Mouse (Mus musculus) layer of hippocampus, postnatal 14 days (tissue): Measurements from ENCODE around the gene Cpm. TPM values are rescaled to one million over a fixed set of nuclear protein-coding genes. Genes with fewer than 3 reads are reported as not detected.

Experiments used
- DNase-seq, 2 experiments: peaks; one replicate each; pipeline ENCODE4 v3.0.0; 2021 to 2022; ENCODE audit warnings: low spot score in 2 of 2, mixed read lengths in 1 of 2
- total RNA-seq, 2 experiments: library from RNA; stranded (reverse); gene quantifications; 2 replicates each; pipeline ENCODE4 v1.2.3; 2021

Gene Cpm
- total RNA-seq, 2 experiments from 2014 or later, result 7.7 to 7.8 TPM

DNA sequence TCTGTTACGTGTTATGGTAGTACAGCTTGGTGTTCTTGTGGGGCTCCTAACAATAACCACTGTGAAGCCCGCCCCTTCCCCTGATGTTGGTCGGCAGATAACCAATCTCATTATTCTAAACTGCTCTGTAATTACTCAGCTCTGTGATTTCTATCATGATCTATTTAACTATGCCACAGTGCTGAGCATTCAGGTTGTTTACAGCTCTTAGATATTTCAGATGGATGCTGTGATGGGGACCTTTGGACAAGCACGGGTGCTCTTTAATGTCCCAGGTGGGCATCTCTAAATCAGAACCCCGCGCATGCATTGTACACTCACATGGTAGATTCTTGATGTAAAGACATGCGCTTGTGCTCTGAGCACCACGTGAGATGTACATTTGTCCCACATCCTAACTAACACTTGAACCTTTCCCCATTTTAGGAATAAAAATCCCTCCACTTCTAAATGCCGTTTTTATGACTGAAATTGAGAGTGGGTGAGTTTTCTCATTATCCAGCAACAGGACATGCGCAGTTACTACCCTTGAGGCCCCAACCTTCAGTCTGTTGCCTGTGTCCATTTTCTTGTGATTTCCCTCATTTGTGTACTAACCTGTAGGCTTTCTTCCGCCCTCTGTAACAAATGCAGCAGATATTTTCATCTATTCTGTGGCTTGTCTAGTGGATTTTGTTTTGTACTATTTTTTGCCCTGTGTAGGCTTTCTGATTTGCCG, 14.6 kb downstream of the Cpm start:
- no peak for DNase-seq

DNA sequence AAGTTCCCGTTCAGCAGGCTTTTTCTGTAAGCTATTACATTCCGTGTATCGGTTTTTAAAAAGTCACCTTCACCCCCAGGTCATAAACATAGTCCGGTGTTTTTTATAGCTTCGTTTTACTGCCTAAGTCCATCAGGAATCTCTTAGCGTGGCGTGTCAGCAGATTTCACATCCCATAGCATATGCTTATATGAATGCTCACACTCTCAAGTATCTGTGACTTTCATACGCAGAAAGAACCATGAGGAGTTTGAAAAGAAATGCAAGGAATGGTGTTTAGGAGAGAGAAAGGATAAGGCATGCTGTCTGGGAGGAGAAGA, 15.1 kb downstream of the Cpm start:
- DNase-seq, result no peak

DNA sequence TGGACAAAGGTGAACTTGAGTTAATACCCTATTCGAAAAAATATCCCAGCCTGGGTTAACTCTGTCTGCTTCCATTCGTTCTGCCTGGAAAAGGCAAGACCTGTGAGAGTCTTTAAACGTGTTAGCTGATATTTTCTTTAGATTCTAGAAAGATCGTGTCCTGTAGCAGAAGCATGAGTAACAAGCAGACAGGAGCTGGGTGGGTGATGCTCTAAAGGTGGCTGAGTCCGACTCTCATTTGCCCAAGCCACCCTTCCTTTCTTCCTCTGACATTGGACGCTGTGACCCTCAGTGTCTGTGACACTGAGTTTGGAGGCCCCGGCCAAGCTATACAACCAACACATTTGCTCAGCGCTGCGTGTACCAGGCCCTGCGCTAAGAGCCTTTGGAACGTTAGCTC, 15.5 kb downstream of the Cpm start:
- DNase-seq, result no peak

- DNase-seq, result no peak
These were observed 16.2 kb downstream of the Cpm start for GRCm38 (mm10) chr10:117645487-117645964.

DNA sequence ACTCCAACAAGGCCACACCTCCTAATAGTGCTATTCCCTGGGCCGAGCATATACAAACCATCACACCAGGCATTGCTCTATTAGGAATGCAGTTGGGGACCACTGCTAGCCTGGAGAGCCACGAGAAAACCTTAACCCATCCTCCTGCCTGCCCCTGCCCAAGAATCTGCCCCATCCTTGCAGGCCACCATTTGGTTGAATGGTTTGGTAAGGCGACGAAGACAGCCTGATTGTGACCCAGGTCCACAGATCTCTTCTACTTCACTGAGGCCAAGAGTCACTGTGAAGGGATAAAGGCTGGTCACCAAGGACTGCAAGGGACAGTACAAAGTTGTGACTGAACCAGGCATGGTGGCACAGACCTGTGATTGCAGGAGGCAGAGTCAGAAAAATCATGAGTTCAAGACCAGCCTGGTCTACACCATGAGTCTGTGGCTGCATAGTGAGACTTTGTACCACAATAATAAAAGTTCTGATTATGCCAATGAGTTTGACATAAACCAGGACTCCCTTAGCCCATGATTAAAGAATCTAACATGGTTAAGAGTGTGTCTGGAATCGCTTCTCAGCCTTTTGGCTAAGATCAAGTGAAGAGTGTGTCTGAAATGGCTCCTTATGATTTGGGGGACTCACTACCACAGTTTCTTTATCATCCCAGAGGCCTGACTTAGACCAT, 17.3 kb downstream of the Cpm start:
- no peak for DNase-seq

- peak; percentile 32 to 70 for DNase-seq
These were observed 17.8 kb downstream of the Cpm start for GRCm38 (mm10) chr10:117647158-117647505.

GRCm38 (mm10) chr10:117647964-117648472, 18.7 kb downstream of the Cpm start:
- no peak for DNase-seq

DNA sequence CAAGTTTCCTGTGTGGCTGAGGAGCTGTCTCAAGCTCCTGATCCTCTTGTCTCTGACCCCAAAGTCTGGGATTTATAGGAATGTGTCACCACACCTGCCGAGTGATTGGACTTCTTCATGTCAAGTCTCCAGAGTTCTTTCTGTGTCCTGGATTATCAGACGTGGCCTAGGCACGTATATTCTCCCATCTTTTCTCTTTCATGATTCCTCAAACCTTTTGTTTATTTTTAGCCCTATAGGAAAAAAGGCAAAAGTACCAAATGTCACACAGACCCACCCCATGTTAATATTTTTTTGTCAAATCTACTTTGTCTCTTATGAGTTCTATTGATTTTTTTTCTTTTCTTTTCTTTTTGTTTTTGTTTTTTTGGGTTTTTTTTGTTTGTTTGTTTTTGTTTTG, 19.3 kb downstream of the Cpm start:
- DNase-seq, result no peak

DNA sequence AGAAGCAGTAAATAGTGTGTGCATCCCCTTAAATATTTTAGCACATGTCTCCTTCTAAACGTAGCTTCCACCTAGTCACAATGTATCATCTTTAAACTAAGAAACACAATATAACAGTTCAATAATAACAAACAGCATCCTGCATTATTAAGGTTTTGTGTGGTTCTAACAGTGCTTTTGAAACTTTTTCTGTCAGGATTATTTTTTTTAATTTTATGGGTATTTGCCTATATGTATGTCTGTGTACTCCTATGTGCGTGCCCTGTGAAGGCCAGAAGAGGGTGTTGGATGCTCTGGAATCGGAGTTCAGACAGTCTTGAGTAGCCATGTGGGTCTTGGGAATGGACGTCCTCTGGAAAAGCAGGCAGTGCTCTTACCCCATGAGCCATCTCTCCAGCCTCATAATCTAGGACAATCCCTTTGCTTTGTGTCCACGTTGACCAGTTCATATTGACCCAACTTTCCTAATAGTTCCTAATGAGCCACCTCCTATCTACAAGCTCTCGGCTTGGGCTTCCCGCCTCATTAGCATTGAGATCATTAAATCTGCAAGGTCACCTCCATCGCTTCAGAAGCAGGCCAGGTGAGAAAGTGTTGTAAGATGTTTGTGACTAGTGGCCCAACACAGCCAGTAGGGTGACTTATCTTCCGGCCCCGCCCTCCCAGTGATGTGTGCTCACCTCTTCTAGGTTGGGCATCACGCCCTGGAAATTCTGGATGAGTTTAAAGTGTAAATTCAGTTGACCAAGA, 20.2 kb downstream of the Cpm start:
- DNase-seq, result no peak

GRCm38 (mm10) chr10:117650042-117650655, 20.8 kb downstream of the Cpm start:
- no peak for DNase-seq

GRCm38 (mm10) chr10:117650725-117651124, 21.4 kb downstream of the Cpm start:
- DNase-seq, result no peak

GRCm38 (mm10) chr10:117651587-117652377, 22.5 kb downstream of the Cpm start:
- peak; percentile 18 to 59 for DNase-seq

- no peak for DNase-seq
These were observed 23.1 kb downstream of the Cpm start for GRCm38 (mm10) chr10:117652378-117652774.

DNA sequence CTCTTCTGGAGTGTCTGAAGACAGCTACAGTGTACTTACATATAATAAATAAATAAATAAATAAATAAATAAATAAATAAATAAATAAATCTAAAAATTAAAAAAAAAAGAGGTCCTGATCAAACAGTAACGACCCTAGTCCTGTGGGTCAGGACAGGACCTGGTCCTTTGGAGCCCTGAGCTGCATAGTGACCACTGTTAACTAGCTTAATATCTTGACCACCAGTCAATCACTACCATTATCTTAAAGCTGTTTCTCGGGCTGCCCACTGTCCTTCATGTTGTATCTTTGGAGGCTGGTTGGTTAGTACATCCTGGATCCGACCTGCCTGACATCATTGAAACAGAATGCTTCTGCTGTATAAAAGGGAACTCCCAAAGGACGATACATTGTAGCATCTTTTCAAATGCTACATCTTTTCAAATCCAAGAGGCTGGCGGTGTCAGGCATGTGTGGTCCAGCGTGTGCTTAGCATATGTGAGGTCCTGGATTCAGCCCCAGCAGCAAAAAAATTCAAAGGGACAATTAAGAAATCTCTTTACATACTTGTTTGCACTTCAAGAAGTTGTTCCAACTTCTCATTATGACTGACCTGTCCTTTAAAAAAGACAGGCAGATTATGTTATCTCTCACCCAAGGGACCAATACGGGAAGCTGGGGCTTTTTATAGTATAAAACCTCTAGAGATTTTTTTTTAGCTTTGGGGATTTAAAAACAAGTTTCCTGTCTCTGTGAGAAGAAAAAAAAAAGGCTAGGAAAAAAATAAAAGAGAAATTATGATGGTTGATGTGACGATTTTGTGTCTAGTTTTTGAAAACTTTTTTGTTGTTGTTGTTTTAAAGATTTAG, 23.9 kb downstream of the Cpm start:
- no peak for DNase-seq

DNA sequence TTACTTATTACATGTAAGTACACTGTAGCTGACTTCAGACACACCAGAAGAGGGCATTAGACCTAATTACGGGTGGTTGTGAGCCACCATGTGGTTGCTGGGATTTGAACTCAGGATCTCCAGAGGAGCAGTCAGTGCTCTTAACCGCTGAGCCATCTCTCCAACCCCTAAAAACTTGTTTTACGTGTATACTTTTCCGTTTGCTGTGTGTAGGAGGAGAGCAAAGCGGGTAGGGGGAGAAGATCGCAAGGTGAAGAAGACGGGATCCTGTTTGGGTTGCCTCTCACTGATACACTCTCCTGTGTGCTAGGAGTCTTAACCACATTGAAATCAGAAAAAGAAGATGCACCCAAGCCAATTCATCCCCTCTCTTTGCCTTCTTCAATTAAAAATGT, 24.5 kb downstream of the Cpm start:
- DNase-seq, result no peak

GRCm38 (mm10) chr10:117654576-117655123, 25.4 kb downstream of the Cpm start:
- no peak for DNase-seq

DNA sequence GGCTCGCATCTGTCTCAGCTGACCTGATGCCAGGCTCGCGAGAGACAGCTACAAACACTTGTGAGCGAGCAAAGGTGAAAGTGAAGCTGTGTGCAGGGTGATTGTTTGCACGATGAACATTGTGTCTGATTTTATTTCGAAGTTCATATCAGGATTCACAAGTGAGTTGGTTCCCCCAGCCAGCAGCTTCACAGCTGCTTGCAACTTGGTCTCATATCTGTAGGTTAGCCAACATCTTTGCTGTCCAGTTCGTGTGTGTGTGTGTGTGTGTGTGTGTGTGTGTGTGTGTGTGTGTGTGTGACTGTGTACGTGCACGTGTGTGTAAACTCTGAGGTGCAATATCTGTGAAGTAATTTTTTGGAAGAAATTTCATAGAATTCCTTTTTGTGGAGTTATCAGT, 26.2 kb downstream of the Cpm start:
- no peak for DNase-seq

GRCm38 (mm10) chr10:117655908-117656661, 26.8 kb downstream of the Cpm start:
- no peak for DNase-seq

DNA sequence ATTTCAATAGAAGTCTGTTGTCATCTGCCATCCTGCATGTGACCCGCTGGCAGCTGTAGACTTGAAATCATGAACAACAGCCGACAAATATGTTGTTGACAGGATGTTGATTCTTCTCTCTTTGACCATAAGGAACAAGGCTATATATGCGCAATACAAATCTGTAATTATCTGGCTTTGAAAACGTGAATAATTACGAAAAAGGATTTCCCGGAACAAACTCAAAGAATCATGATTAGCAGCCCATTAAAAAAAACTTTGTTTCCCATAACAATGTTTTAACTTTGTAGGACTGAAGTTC, 27.3 kb downstream of the Cpm start:
- DNase-seq, result no peak
